Mouse (Mus musculus): ENCODE data around the gene Olfr212. TPM values are rescaled to one million over a fixed set of nuclear protein-coding genes. Genes with fewer than 3 reads are reported as not detected.

The Olfr212 gene
- polyA plus RNA-seq (2012; rRNA removed), result not detected in 2 replicates

GRCm38 (mm10) chr6:116506302-116507003 lies at the start of gene Olfr212:
Gene Olfr212, plus strand, starts transcription at chr6:116506516.

GRCm38 (mm10) chr6:116460544-116461283 lies 45.6 kb upstream of the Olfr212 start, which contains the start of gene Alox5:
Gene Alox5, minus strand, starts transcription at chr6:116461178.

GRCm38 (mm10) chr6:116488791-116489190 lies 17.5 kb upstream of the Olfr212 start, which contains the start of gene Olfr211:
Gene Olfr211, plus strand, starts transcription at chr6:116489091.

GRCm38 (mm10) chr6:116538156-116538555 lies 31.8 kb downstream of the Olfr212 start, which contains the start of gene Olfr213:
Gene Olfr213, plus strand, starts transcription at chr6:116538456.

DNA sequence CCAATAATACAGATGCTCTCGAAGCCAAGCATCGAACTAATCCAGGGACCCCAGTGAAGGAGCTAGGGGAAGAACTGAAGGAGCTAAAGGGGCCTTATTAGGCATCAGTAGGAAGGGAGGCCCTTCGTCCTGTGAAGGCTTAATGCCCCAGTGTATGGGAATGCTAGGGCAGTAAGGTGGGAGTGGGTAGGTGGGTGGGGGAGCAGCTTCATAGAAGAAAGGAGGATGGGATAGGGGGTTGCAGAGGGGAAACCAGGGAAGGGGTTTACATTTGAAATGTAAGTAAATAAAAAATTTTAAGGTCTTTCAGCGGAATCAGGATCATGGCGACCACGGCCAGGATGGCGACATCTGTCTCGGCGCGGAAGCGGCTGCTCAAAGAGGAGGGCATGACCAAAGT lies 44.5 kb downstream of the Olfr212 start, which contains the start of gene Gm5580:
Gm5580 (plus strand) TSS at position 301 of the 400 bp plus-strand sequence.

GRCm38 (mm10) chr6:116553935-116554334 lies 47.6 kb downstream of the Olfr212 start, which contains the start of gene Olfr214:
Gene Olfr214, plus strand, starts transcription at chr6:116554235.

Other genes with a start within 250 kb of the Olfr212 start
- 3.3 and 3.8 TPM in 2 replicates for gene Zfand4, start 242.3 kb upstream of the Olfr212 start, polyA plus RNA-seq (2012; rRNA removed)
- gene March8, start 168.5 kb upstream of the Olfr212 start, polyA plus RNA-seq (2012; rRNA removed), result 78.4 and 104 TPM in 2 replicates
- gene Alox5, start 45.3 kb upstream of the Olfr212 start, polyA plus RNA-seq (2012; rRNA removed), result 1.1 and 1.5 TPM in 2 replicates
- not detected in 2 replicates for gene Olfr211, start 17.4 kb upstream of the Olfr212 start, polyA plus RNA-seq (2012; rRNA removed)
- gene Olfr213, start 31.9 kb downstream of the Olfr212 start, polyA plus RNA-seq (2012; rRNA removed), result not detected in 2 replicates
- gene Gm5580, start 44.6 kb downstream of the Olfr212 start, polyA plus RNA-seq (2012; rRNA removed), result 0.05 TPM in 2 replicates
- gene Olfr214, start 47.7 kb downstream of the Olfr212 start, polyA plus RNA-seq (2012; rRNA removed), result not detected in 2 replicates
- not detected in 2 replicates for gene Olfr215, start 77.7 kb downstream of the Olfr212 start, polyA plus RNA-seq (2012; rRNA removed)
- 10.5 and 11.3 TPM in 2 replicates for gene Zfp422, start 122.5 kb downstream of the Olfr212 start, polyA plus RNA-seq (2012; rRNA removed)
- gene Depp1, start 144.1 kb downstream of the Olfr212 start, polyA plus RNA-seq (2012; rRNA removed), result 4.0 and 4.3 TPM in 2 replicates
- gene Rassf4, start 167.4 kb downstream of the Olfr212 start, polyA plus RNA-seq (2012; rRNA removed), result 1.5 and 2.5 TPM in 2 replicates
- under 0.01 and 0.01 TPM in 2 replicates for gene Tmem72, start 210.4 kb downstream of the Olfr212 start, polyA plus RNA-seq (2012; rRNA removed)